Mouse (Mus musculus) 3134 (cell line): Measurements from ENCODE around the gene Sprr2b.
"Not testable (repeated sequence)": the region's sequence is repeated elsewhere in the genome, so short reads cannot be mapped to it uniquely, and the experiment has no call there.

Source experiments
- DNase-seq: peaks from one replicate; pipeline ENCODE4 v3.0.0-alpha.2; 2011; ENCODE audit warnings: low spot score; ENCODE audit not compliant: insufficient read length; ENCODE audit errors: extremely low read depth

Sprr2b gene

DNA sequence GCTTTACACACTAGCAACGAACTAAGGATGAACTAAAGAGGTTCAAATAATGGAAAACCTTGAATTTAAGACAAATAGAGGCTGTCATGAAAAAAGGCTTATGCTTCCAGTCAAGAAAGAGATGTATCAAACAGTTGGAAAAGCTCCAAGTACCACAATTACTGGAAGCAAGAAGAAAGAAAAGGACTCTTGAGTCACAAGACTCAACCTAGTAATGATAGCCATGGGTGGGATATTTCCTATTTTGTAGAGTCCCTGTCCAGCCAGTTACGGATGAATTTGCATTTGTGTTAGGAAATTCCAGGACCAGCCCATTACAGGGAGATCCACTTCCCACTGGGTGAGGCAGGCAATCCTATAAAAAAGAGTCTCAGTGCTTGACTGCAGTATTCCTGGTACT is at the start of gene Sprr2b:
Gene Sprr2b (plus strand): TSS at position 301 of the 400 bp plus-strand sequence.
- DNase-seq, result no peak

DNA sequence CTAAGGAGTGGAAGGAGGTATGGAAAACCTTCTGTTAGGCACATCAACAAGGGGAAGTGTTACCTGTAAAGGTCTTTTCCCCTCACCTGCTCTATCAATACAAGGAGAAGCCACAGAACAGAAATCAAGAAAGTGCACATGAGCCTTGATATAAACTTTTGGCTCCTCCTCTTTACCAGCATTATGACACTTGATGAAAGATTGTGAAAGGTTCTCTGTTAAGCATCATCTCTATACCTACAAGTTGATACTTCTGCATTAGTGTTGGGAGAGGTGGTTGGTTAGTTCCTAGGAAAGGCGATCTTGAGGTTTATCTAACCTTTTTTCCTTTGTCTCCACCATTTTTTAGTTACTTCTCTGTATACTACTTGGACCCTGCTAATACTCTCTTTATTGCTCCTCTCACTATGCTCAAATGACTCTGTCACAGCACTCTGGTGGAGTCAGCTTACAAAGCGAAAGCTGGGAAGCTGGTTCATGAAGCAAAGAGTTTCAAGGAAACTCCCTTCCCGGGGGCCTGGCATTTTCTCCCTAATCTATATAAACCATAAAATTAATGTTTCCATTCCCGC is 44.9 kb upstream of the Sprr2b start:
- not testable (repeated sequence) for DNase-seq

DNA sequence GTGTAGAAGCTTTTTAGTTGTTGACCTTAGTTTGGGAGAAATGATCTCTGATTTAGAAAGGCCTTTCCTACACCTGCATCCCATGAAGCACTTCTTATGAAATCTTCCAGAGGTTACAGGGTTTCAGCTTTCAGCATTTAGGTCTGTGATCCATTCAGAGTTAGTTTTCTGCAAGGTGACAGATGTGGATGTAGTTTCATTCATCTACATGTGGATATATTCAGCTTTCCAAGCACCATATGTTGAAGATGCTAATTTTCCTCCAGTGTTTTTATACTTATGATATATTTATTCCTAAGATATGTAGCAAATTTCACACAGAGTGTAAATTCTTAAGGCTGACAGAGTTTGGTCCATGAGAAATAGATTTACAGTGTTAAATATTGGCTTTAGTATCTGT is 42.9 kb upstream of the Sprr2b start:
- DNase-seq, result not testable (repeated sequence)

DNA sequence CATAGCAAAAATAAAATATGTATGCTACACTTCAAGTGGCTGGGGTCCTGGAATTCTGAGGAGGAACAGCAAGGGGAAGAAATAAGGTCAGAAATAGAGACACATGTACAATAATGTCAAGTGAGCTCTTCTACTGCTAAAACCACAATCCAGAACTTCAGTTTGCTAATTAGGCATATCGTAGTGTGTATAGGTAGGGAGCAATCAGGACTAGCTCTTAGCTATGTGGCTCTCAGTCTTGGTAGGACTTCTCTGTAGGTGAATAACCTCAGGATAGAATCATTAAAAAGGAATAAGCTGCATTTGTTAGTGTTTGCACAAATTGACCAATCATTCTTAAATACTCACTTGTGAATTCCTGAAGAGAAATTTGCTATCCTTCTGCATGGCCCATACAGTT is 42.4 kb upstream of the Sprr2b start:
- DNase-seq, result not testable (repeated sequence)

DNA sequence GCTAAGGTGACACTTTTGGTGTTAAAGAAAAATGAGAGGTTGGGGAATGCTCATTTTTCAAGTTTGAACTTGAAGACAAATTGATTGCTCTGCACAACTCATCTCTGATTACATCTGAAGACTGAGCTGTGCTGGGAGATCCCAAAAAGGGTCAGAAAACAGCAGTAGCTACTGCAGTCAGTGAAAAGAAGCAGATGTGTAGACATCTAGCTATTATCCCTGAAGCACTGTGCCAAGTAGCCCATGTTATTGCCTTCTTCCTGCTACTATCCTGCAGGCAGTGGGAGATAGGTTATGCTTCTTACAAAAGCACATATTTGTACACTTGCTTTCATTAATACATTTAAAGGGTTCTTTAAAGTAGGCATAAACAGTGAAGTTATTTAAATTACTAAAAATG is 36.8 kb upstream of the Sprr2b start:
- not testable (repeated sequence) for DNase-seq

DNA sequence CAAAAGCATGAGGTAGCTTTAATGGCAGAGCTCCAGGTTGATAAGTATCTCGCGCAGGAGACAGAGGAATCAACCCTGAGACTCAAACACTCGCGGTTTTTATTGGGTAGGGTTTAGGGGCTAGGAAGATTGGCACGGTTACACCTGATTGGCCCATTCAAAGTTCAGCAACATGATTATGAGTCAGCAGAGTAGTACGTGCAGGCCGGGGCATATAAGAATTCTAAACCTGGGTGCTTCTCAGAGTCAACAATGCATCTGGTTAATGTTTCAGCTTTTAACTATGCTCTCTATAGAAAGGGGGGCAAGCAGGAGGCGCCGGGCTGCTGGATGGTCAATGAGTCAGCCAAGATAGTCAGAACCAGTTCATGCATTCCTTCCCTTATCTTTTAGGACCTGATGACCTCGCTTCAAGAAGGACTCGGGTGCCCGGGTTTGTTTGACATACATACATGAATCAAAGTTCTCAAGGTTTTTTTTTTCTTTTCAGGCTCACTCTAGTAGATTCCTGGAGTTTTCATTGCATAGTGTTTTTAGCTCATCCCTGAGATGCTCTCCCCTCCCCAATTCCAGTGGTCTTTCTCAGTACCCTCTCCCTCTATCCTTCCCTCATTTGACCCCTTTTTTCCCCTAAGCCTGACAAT is 35.3 kb upstream of the Sprr2b start:
- not testable (repeated sequence) for DNase-seq

DNA sequence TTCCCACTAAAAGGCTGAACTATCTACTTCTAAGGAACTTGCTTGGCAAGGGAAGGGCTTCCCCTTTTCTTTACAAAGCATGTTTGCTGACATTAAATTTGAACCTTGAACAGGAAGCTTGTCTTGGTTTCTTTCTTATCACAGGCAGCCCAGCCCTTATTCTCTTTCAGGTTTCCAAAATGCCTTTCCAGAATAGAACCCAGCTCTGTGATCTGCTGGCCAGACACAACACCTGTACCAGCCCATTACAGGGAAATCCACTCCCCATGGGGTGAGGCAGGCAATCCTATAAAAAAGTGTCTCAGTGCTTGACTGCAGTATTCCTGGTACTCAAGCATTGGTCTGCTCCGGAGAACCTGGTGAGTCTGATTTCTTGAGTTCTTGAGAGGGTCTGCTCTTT is 31.3 kb upstream of the Sprr2b start, which contains the start of gene Sprr2a3:
Gene Sprr2a3 (plus strand): TSS at position 317 of the 400 bp plus-strand sequence.
- DNase-seq, result not testable (repeated sequence)

DNA sequence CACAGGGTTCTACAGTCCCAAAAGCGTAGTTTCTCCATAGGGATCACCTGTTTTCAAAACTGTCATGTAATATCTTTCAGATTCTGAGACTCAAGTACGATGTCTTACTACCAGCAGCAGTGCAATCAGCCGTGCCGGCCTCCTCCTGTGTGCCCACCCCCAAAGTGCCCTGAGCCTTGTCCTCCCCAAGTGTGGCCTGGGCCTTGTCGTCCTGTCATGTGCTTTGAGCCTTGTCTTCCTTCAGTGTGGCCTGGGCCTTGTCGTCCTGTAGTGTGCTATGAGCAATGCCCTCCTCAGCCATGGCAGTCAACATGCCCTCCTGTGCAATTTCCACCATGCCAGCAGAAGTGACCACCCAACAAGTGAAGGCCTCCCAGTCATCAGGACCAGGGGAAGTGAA is 27.9 kb upstream of the Sprr2b start:
- DNase-seq, result not testable (repeated sequence)

DNA sequence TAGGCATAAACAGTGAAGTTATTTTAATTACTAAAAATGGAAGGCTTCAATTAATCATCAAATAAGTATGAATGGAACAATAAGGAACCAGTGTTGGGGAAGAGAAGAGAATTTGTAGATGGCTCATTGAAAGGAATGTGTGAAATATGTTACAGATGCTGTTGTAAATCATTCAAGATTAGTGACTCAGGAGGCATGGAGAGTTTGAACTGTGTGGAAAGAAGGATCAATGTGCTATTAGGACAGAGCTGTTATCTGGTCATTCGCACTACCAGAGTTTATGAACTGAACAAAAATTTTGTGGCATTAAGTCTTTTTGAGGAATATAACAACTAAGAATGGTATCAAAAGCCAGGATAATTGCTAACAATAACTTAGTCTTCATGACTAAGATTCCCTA is 9.0 kb upstream of the Sprr2b start:
- no peak for DNase-seq

DNA sequence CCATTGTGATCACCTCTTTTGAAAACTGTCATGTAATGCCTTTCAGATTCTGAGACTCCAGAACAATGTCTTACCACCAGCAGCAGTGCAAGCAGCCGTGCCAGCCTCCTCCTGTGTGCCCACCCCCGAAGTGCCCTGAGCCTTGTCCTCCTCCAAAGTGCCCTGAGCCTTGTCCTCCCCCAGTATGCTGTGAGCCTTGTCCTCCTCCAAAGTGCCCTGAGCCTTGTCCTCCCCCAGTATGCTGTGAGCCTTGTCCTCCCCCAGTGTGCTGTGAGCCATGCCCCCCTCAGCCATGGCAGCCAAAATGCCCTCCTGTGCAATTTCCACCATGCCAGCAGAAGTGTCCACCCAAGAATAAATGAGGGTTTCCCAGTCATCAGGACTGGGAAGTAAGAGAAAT is 964 bp downstream of the Sprr2b start:
- DNase-seq, result no peak

DNA sequence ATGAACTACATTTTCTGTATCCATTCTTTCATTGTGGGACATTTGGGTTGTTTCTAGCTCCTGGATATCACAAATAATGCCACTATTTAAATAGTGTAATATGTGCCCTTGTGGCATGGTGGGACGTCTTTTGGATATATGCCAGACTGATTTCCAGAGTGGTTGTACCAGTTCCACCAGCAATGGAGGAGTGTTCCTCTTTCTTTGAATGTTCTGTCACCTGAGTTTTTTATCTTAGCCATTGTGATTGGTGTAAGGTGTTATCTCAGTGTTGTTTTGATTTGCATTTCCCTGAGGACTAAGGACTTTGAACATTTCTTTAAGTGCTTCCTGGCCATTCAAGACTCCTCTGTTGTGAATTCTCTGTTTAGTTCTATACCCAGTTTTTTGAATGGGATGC is 19.9 kb downstream of the Sprr2b start:
- no peak for DNase-seq

DNA sequence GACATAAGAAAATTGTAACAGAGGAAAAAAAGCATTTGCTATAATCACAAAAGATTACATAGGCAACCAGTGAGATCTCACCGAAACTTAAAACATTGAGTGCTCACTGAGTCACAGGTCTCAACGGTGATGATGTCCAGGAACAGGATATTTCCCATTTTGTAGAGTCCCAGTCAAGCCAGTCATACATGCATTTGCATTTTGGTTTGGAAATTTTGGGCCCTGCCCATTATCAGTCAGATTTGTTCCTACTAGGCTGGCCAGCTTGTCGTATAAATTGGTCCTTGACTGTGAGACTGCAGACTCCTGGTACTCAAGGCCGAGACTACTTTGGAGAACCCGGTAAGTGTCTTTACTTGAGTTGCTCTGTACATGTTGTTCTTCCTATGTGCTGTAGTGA is 22.4 kb downstream of the Sprr2b start, which contains the start of gene Sprr2d:
Gene Sprr2d (plus strand): TSS at position 301 of the 400 bp plus-strand sequence.
- DNase-seq, result no peak

DNA sequence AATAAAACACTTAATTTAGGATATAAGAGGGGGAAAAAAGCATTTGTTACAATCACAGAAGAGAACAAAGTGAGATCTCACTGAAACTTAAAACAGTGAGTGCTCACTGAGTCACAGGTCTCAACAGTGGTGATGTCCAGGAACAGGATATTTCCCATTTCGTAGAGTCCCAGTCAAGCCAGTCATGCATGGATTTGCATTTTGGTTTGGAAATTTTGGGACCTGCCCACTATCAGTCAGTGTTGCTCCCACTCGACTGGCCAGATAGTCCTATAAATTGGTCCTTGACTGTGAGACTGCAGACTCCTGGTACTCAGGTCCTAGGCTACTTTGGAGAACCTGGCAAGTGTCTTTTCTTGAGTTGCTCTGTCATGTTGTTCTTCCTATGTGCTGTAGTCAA is 35.4 kb downstream of the Sprr2b start, which contains the start of gene Sprr2e:
Gene Sprr2e (plus strand): TSS at position 301 of the 400 bp plus-strand sequence.
- DNase-seq, result no peak

DNA sequence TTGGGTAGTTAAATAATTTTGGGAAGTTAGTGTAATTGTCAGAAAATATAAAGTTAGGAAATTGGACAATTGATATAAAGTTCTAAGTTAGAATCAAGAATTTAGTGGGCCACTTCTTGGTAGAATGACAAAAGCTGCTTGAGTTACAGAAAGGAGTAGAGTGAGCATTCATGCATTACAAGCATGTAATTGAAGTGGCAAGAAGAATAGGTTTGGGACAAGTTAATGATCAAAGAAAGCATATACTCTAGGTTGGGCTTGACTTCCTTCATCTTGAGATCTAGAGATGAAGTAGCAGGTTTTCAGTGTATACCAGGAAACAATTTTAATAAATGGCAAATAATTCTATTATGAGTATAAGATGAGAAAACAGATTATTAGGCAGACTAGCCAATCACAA is 45.2 kb downstream of the Sprr2b start:
- no peak for DNase-seq

DNA sequence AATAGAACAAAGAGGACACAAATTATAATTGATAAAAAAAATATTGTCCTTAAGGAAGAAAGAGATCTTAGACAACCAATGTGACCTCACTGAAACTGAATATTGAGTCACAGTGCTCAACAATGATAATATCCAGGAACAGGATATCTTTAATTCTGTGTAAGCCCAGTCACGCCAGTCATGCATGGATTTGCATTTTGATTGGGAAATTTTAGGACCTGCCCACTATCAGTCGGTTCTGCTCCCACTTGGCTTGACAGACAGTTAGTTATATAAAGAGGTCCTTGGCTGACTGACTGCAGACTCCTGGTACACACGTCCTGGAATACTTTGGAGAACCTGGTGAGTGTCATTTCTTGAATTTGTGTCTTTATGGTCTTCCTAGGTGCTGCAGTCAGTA is 48.5 kb downstream of the Sprr2b start, which contains the start of gene Sprr2f:
Gene Sprr2f (plus strand): TSS at position 301 of the 400 bp plus-strand sequence.
- no peak for DNase-seq
